Mouse (Mus musculus): ENCODE measurements around the gene Ces2e.
"Not testable (repeated sequence)": the region's sequence is repeated elsewhere in the genome, so short reads cannot be mapped to it uniquely, and the experiment has no call there.

DNA sequence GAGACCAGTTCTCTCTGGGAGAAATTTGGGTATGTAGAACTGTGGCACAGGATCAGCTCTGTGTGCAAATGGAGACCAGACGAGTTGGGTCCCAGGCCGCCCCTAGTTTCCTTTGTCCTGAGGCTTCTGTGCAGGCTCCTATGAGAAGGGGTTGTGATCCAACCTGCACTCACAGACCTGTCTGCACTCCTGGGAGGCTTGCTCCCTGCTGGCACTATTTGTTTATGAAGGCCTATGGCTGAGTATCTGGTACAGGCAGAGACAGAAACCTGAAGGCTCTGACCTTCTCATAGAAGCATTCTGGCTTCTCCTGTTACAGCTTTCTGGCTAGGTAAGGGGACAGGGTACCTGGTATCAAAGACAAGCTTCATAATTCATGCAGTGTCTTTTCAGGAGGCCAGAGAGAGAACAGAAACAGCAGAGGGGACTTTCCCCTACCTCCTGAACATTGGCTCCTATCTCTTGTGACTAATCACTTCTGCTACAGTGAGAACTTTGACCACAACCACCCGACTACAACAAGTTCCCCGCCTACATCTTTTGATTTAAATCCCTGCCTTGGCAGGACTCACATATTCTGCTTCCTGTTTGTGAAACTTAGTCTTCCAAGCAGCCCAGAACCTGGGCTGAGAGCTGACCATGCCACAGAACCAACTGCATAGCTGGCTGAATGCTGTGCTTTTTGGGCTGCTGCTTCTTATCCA, 39.7 kb upstream of the Ces2e start:
- not testable (repeated sequence) for TF ChIP-seq POLR2A (IDR thresholded peaks at IDR 0.05; ENCODE audit: insufficient read depth, low read depth, low read length); CTCF (IDR thresholded peaks at IDR 0.05)

Measured in heart, adult 2 months (tissue).